Mouse (Mus musculus) bone marrow, adult 2 months (tissue): ENCODE measurements around the gene Artn.

Experiments used
- CTCF ChIP-seq: fragments of 200-500 bp; IDR thresholded peaks from 2 replicates; pipeline ENCODE4 v1.5.1; 2011; ENCODE audit warnings: low read length, control low read depth; ENCODE audit not compliant: control insufficient read depth, insufficient read depth
- POLR2A ChIP-seq: fragments of 200-500 bp; IDR thresholded peaks from 2 replicates; pipeline ENCODE4 v1.6.1; 2011; ENCODE audit warnings: low read depth, mild to moderate bottlenecking, control low read depth, low read length, borderline replicate concordance; ENCODE audit not compliant: control insufficient read depth

GRCm38 (mm10) chr4:117917402-117917801 lies 12.2 kb downstream of the Artn start:
- TF ChIP-seq CTCF, result no peak
- TF ChIP-seq POLR2A, result no peak
